Mouse (Mus musculus): ENCODE results near the gene Dnah7a. TPM values are rescaled to one million over a fixed set of nuclear protein-coding genes. Genes with fewer than 3 reads are reported as not detected.
"Not testable (repeated sequence)": the region's sequence is repeated elsewhere in the genome, so short reads cannot be mapped to it uniquely, and the experiment has no call there.

The Dnah7a gene
- polyA plus RNA-seq (2015; fragmentation: Nextera tagmentation; extraction: Ambion mirVana): 1.8 and 3.0 TPM in 2 replicates

- H3K9me3 ChIP-seq (ENCODE audit: low read length): no peaks in the 10 kb centered on the region
- H3K27ac ChIP-seq (ENCODE audit: low read length): no peak within 1 kb of the TSS
- ATAC-seq: peak; percentile 50
- H3K4me3 ChIP-seq (ENCODE audit: low read depth, low read length): peak within 1 kb of the TSS; percentile 34
- no peaks in the 10 kb centered on the region for H3K36me3 ChIP-seq (ENCODE audit: insufficient read depth, low read length)
- TF ChIP-seq CTCF (IDR thresholded peaks at IDR 0.05) (peak; percentile 52), EP300 (IDR thresholded peaks at IDR 0.05) (no peak)
- WGBS: 18% methylated on average over 42 of the region's 42 CpGs
- H3K9ac ChIP-seq (replicated peaks; ENCODE audit: low read depth): no peak within 1 kb of the TSS
- DNase-seq (ENCODE audit: low spot score): peak; percentile 35
- no peaks in the 10 kb centered on the region for H3K4me1 ChIP-seq (ENCODE audit: insufficient read depth, low read depth, low read length)
- H3K4me2 ChIP-seq (replicated peaks; ENCODE audit: low read depth, low read length): peak within 1 kb of the TSS; percentile 64
- H3K27me3 ChIP-seq (replicated peaks; ENCODE audit: insufficient read depth, low read length): no peaks in the 10 kb centered on the region
Observed at GRCm38 (mm10) chr1:53706431-53707361, at the start of gene Dnah7a. TSS of gene Dnah7a (minus strand) at chr1:53706784.

GRCm38 (mm10) chr1:53753501-53753900 lies 46.9 kb upstream of the Dnah7a start:
- H3K36me3 ChIP-seq (ENCODE audit: insufficient read depth, low read length); H3K4me3 ChIP-seq (ENCODE audit: low read depth, low read length); H3K4me1 ChIP-seq (ENCODE audit: insufficient read depth, low read depth, low read length); DNase-seq (ENCODE audit: low spot score); H3K9ac ChIP-seq (replicated peaks; ENCODE audit: low read depth); ATAC-seq; H3K27me3 ChIP-seq (replicated peaks; ENCODE audit: insufficient read depth, low read length); H3K4me2 ChIP-seq (replicated peaks; ENCODE audit: low read depth, low read length); H3K9me3 ChIP-seq (ENCODE audit: low read length); H3K27ac ChIP-seq (ENCODE audit: low read length): not testable (repeated sequence)
- 92% methylated on average over 2 of the region's 2 CpGs for WGBS

GRCm38 (mm10) chr1:53751144-53751543 lies 44.6 kb upstream of the Dnah7a start:
- no peak for DNase-seq (ENCODE audit: low spot score)
- no peaks in the 10 kb centered on the region for H3K4me1 ChIP-seq (ENCODE audit: insufficient read depth, low read depth, low read length)
- 85% methylated on average over 1 of the region's 1 CpGs for WGBS
- no peak overlapping the region for H3K9ac ChIP-seq (replicated peaks; ENCODE audit: low read depth)
- H3K4me2 ChIP-seq (replicated peaks; ENCODE audit: low read depth, low read length): no peak overlapping the region
- no peaks in the 10 kb centered on the region for H3K9me3 ChIP-seq (ENCODE audit: low read length)
- no peaks in the 10 kb centered on the region for H3K27me3 ChIP-seq (replicated peaks; ENCODE audit: insufficient read depth, low read length)
- H3K36me3 ChIP-seq (ENCODE audit: insufficient read depth, low read length): no peaks in the 10 kb centered on the region
- no peak overlapping the region for H3K27ac ChIP-seq (ENCODE audit: low read length)
- ATAC-seq: no peak
- TF ChIP-seq EP300 (IDR thresholded peaks at IDR 0.05) (no peak), CTCF (IDR thresholded peaks at IDR 0.05) (no peak)
- no peak overlapping the region for H3K4me3 ChIP-seq (ENCODE audit: low read depth, low read length)

GRCm38 (mm10) chr1:53750697-53751096 lies 44.1 kb upstream of the Dnah7a start:
- not testable (repeated sequence) for H3K27ac ChIP-seq (ENCODE audit: low read length); H3K9ac ChIP-seq (replicated peaks; ENCODE audit: low read depth); H3K4me1 ChIP-seq (ENCODE audit: insufficient read depth, low read depth, low read length); H3K36me3 ChIP-seq (ENCODE audit: insufficient read depth, low read length); H3K9me3 ChIP-seq (ENCODE audit: low read length); DNase-seq (ENCODE audit: low spot score); H3K4me2 ChIP-seq (replicated peaks; ENCODE audit: low read depth, low read length); ATAC-seq; H3K4me3 ChIP-seq (ENCODE audit: low read depth, low read length); H3K27me3 ChIP-seq (replicated peaks; ENCODE audit: insufficient read depth, low read length)
- WGBS: 86% methylated on average over 7 of the region's 7 CpGs

GRCm38 (mm10) chr1:53749881-53750385 lies 43.3 kb upstream of the Dnah7a start:
- not testable (repeated sequence) for DNase-seq (ENCODE audit: low spot score); H3K4me2 ChIP-seq (replicated peaks; ENCODE audit: low read depth, low read length); ATAC-seq; H3K9ac ChIP-seq (replicated peaks; ENCODE audit: low read depth); H3K9me3 ChIP-seq (ENCODE audit: low read length); H3K36me3 ChIP-seq (ENCODE audit: insufficient read depth, low read length); H3K4me3 ChIP-seq (ENCODE audit: low read depth, low read length); H3K27me3 ChIP-seq (replicated peaks; ENCODE audit: insufficient read depth, low read length); H3K27ac ChIP-seq (ENCODE audit: low read length); H3K4me1 ChIP-seq (ENCODE audit: insufficient read depth, low read depth, low read length)
- WGBS: 86% methylated on average over 1 of the region's 1 CpGs

- Histone ChIP-seq H3K27me3 (replicated peaks; ENCODE audit: insufficient read depth, low read length) (no peaks in the 10 kb centered on the region), H3K9ac (replicated peaks; ENCODE audit: low read depth) (no peak overlapping the region), H3K27ac (ENCODE audit: low read length) (no peak overlapping the region), H3K4me1 (ENCODE audit: insufficient read depth, low read depth, low read length) (no peaks in the 10 kb centered on the region), H3K36me3 (ENCODE audit: insufficient read depth, low read length) (no peaks in the 10 kb centered on the region), H3K4me2 (replicated peaks; ENCODE audit: low read depth, low read length) (no peak overlapping the region), H3K4me3 (ENCODE audit: low read depth, low read length) (no peak overlapping the region), H3K9me3 (ENCODE audit: low read length) (no peaks in the 10 kb centered on the region)
- DNase-seq (ENCODE audit: low spot score): no peak
- TF ChIP-seq CTCF (IDR thresholded peaks at IDR 0.05) (no peak), EP300 (IDR thresholded peaks at IDR 0.05) (no peak)
- 45% methylated on average over 9 of the region's 11 CpGs for WGBS
- no peak for ATAC-seq
Observed at GRCm38 (mm10) chr1:53748571-53748970, 42.0 kb upstream of the Dnah7a start.

All from lung, postnatal 0 days (tissue).